Mouse (Mus musculus): ENCODE measurements around the gene Ccdc88b.

Gene Ccdc88b

GRCm38 (mm10) chr19:6858031-6858430 is at the start of gene Ccdc88b:
TSS of gene Ccdc88b (minus strand) at chr19:6858211.
- 86% methylated on average over 7 of the region's 7 CpGs for WGBS

- 86% methylated on average over 8 of the region's 8 CpGs for WGBS
Measured at GRCm38 (mm10) chr19:6907094-6907493, 49.1 kb upstream of the Ccdc88b start.

DNA sequence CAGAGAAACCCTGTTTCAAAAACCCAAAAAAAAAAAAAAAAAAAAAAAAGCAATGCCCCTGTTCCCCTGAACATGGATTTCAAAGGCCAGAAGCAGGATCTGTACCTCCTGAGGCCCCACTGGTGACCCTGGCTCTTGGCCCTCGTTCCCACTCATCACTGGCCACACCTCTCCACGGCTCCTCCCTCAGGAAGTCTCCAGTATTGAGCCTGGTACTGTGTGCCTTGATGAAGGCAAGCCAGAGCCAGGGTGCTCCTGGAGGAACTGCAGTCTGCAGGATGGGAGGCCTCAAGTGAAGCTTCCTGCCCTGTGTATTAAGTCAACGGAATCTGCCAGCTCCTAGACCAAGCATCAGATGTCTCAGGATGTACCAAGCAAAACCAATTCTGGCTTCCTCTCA is 48.2 kb upstream of the Ccdc88b start:
- WGBS = 76% methylated on average over 3 of the region's 3 CpGs

GRCm38 (mm10) chr19:6905498-6906159 is 47.6 kb upstream of the Ccdc88b start:
- 94% methylated on average over 11 of the region's 11 CpGs for WGBS

GRCm38 (mm10) chr19:6904846-6905245 is 46.8 kb upstream of the Ccdc88b start:
- 82% methylated on average over 2 of the region's 2 CpGs for WGBS

GRCm38 (mm10) chr19:6903031-6903430 is 45.0 kb upstream of the Ccdc88b start:
- 74% methylated on average over 1 of the region's 1 CpGs for WGBS

GRCm38 (mm10) chr19:6899641-6900040 is 41.6 kb upstream of the Ccdc88b start:
- 84% methylated on average over 4 of the region's 4 CpGs for WGBS

DNA sequence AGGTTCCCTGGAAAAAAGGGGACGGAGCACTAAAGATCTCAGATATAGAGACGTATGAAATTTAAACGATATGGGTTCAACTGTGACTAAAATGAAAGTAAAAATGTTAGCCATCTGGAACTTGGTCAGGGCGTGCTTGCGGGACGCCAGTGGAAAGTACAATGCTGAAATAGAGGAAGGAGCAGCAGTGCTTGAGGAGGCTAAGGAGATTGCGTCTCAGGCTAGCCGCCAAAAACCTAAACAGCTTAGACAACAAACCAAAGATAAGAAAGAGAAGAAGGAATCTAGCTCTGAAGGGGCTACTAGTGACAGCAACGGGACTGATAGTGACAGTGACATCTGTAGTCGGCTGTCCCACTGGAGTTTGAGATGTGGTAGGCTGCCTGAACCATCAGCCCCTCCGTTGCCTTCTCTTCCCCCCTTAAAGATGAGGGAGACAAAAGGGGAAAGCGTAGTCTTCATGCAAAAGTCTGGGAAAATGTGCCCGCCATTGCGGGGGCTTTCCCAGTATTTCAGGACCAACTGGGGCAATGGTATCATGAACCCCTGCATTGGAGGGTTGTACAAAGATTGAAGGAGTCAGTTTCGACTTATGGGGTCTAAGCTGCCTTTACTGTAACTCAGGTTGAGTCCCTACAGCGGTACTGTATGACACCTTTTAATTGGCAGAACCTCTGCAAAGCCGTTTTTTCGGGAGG is 37.7 kb upstream of the Ccdc88b start:
- 77% methylated on average over 18 of the region's 18 CpGs for WGBS

GRCm38 (mm10) chr19:6893731-6894451 is 35.9 kb upstream of the Ccdc88b start:
- 94% methylated on average over 14 of the region's 14 CpGs for WGBS

DNA sequence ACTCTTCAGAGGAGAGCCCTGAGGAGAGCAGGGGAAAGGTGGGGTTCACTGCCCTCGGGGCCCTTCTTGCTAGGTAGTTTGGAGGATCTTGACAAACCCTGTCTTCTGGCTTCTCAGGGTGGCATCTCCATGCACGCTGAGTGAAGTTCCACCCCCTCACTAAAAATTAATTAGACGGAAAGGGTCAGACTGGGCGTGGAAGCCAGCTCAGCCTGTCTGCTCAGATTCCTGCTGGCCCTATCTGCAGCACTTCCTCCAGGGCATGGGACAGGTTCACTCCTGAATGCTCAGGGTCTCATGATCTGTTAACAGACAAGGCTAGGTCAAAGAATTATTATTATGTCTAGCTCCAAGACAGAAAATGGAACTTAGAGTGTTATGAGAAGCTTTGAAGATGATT is 34.5 kb upstream of the Ccdc88b start:
- 79% methylated on average over 4 of the region's 4 CpGs for WGBS

DNA sequence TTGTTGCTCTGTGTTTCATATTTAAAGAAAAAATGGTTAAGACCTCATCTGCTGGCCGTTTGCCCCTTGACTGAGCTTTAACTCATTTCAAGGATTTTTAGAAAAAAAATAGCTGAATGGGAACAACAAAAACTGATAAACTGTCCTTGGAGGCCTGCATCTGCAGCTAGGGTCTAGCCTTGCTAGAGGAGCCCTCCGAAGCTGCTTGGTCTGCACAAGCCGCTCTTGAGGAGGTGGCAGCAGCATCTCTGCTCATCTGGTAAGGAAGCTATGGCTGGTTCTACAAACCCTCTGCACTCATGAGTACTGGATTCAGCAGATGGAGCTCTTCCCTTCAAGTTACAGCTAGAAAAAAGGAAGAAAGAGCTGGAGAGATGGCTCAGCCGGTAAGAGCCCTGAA is 20.0 kb upstream of the Ccdc88b start:
- 83% methylated on average over 4 of the region's 4 CpGs for WGBS

GRCm38 (mm10) chr19:6875834-6876233 is 17.8 kb upstream of the Ccdc88b start:
- 77% methylated on average over 6 of the region's 6 CpGs for WGBS

DNA sequence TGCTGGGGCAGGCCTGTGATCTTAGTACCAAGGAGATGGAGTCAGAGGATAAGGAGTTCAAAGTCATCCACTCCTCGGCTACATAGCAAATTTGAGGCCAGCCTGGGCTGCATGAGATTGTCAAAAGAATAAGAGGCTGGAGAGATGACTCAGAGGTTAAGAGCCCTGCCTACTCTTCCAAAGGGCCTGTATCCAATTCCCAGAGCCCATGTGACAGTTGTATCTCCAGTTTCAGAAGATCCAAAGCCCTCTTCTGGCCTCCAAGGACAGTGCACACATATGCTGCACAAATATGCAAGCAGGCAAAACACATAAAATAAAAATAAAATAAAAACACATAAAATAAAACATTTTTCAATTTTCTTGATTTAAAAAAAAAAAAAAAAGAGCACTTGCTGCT is 16.2 kb upstream of the Ccdc88b start:
- 100% methylated on average over 1 of the region's 1 CpGs for WGBS

- 76% methylated on average over 3 of the region's 3 CpGs for WGBS
Measured at GRCm38 (mm10) chr19:6872701-6873100, 14.7 kb upstream of the Ccdc88b start.

DNA sequence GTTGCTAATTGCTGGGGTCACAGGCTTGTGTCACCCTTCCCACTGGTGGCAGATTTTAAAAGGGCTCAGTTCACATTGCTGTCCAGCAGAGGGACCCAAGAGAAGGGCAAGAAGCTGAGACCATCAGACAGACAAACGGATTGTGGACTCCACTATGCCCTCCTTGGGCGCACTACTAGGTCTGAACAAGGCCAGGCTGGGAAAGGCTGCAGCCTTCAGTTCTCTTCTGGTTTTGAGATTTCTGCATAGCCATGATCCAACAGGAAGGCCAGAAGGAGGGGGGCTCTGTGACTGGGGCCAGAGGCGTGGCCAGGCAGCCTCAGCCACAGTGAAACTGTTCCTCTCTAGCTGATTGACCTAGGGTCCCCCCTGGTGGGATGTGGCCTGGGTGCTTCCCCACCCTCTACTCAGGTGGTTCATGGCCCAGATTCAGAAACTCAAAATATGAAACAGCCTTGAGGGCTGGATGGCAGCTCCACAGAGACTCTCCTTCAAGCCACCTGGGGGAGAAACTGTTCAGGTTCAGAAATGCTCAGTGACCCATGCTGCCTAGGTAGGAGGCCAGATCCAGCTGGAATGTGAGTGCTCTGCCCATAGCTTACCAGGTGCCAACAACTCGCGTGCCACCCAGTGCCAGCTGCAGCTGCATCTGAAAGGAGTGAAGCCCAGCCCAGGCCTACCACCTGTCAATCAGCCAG is 13.7 kb upstream of the Ccdc88b start:
- WGBS = 76% methylated on average over 5 of the region's 5 CpGs

DNA sequence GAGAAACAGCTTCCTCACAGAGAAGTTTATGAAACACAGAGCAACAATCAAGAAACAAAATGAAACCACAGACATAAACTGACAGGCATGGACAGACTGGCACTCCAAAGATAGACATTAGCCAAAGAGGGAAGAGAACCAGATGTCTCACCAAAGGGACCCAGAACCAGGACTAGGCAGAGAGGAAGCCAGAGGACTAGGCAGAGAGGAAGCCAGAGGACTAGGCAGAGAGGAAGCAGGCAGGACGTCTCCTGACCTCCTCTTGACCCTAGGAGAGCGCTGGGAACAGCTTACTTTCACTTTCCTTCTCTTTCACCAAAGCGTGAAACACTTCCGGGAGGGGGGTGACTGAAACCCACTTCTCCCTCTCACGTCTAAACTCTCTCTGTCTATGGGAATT is 11.3 kb upstream of the Ccdc88b start:
- WGBS = 19% methylated on average over 5 of the region's 5 CpGs

- 95% methylated on average over 4 of the region's 4 CpGs for WGBS
Measured at GRCm38 (mm10) chr19:6861451-6861850, 3.4 kb upstream of the Ccdc88b start.

GRCm38 (mm10) chr19:6860706-6861105 is 2.7 kb upstream of the Ccdc88b start:
- 88% methylated on average over 6 of the region's 6 CpGs for WGBS

DNA sequence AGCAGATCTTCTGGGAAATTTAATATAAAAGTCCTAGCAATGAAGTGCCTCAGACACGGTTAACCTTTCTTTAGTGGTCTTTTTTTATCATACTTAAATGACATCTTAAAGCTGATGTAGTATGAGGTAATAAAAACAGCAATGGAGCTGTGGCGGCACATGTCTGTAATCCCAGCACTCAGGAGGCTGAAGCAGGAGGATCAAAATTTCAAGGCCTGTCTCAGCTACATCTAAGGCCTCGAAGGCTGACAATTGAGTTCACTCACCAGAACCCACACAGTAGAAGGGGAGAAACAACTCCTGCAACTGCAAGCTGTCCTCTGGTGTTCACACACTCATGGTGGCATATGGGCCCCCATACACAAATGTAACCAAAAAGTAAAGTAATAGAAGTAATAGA is 2.0 kb upstream of the Ccdc88b start:
- WGBS = 89% methylated on average over 3 of the region's 3 CpGs

GRCm38 (mm10) chr19:6859032-6859651 is 1.1 kb upstream of the Ccdc88b start:
- 89% methylated on average over 2 of the region's 2 CpGs for WGBS

GRCm38 (mm10) chr19:6857391-6858005 is 513 bp downstream of the Ccdc88b start:
- 75% methylated on average over 9 of the region's 9 CpGs for WGBS
